Mouse (Mus musculus) hindbrain, embryonic 12.5 days (tissue): ENCODE results near the gene Zc3h15. TPM values are rescaled to one million over a fixed set of nuclear protein-coding genes. Genes with fewer than 3 reads are reported as not detected.
"Not testable (repeated sequence)": the region's sequence is repeated elsewhere in the genome, so short reads cannot be mapped to it uniquely, and the experiment has no call there.

Source experiments
- ATAC-seq: fragments of 200-750 bp; cut with Nextera tagmentation; 2 replicates; pipeline ENCODE4 v1.8.0; 2017; ENCODE audit warnings: moderate TSS enrichment; ENCODE audit not compliant: low FRiP score
- H3K27ac ChIP-seq: fragments of 300-500 bp; sonication (generic); 2 replicates; pipeline ENCODE4 v1.5.1; 2016; ENCODE audit warnings: mild to moderate bottlenecking
- H3K27me3 ChIP-seq: fragments of 300-500 bp; sonication (generic); 2 replicates; pipeline ENCODE4 v1.6.1; 2016; ENCODE audit warnings: mild to moderate bottlenecking
- H3K36me3 ChIP-seq: fragments of 300-500 bp; sonication (generic); 2 replicates; pipeline ENCODE4 v1.6.1; 2016; ENCODE audit warnings: mild to moderate bottlenecking
- H3K4me1 ChIP-seq: fragments of 300-500 bp; sonication (generic); 2 replicates; pipeline ENCODE4 v1.6.1; 2016
- H3K4me2 ChIP-seq: fragments of 300-500 bp; sonication (generic); replicated peaks from 2 replicates; pipeline ENCODE4 v1.6.1; 2016; ENCODE audit warnings: mild to moderate bottlenecking
- H3K4me3 ChIP-seq: fragments of 300-500 bp; sonication (generic); 2 replicates; pipeline ENCODE4 v1.5.1; 2016; ENCODE audit warnings: mild to moderate bottlenecking
- H3K9ac ChIP-seq: fragments of 300-500 bp; sonication (generic); 2 replicates; pipeline ENCODE4 v1.6.1; 2016; ENCODE audit warnings: mild to moderate bottlenecking, moderate library complexity
- H3K9me3 ChIP-seq: fragments of 300-500 bp; sonication (generic); replicated peaks from 2 replicates; pipeline ENCODE4 v1.6.1; 2016; ENCODE audit warnings: mild to moderate bottlenecking
- WGBS: fragments of 180-500 bp; shearing (Covaris S2); methylation state at CpG from one replicate; pipeline ENCODE4 v1.1.7; 2016; 5-methylcytosine and 5-hydroxymethylcytosine counted together
- polyA plus RNA-seq: library from polyadenylated mRNA; unstranded; fragments of >200 nt; fragmentation: Nextera tagmentation; extraction: Ambion mirVana; gene quantifications from 2 replicates; pipeline ENCODE4 v1.2.1, GENCODE M21; 2016

Gene Zc3h15
- polyA plus RNA-seq, 1 experiment from 2014 or later, result 180 TPM

DNA sequence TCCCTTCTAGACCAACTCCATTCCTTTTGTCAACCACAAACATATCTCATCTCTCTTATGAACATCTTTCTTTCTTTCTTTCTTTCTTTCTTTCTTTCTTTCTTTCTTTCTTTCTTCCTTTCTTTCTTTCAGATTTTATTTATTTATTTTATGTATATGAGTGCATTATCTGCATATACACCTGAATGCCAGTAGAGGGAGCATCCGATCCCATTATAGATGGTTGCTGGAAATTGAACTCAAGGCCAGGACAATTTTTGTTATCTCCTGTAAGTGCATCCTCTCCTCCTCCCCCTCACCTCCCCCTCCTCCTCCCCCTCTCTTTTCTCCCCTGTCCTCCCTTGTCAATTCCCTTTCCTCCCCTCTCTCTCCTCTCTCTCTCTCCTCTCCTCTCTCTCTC is 54.2 kb downstream of the Zc3h15 start:
- ATAC-seq, result no peak
- no peaks in the 10 kb centered on the region for H3K27me3 ChIP-seq
- H3K9me3 ChIP-seq, result no peaks in the 10 kb centered on the region
- no peak overlapping the region for H3K4me3 ChIP-seq
- 65% methylated on average over 1 of the region's 1 CpGs for WGBS
- H3K27ac ChIP-seq, result no peak overlapping the region
- no peak overlapping the region for H3K4me2 ChIP-seq
- H3K4me1 ChIP-seq, result no peaks in the 10 kb centered on the region
- no peak overlapping the region for H3K9ac ChIP-seq
- H3K36me3 ChIP-seq, result no peaks in the 10 kb centered on the region

DNA sequence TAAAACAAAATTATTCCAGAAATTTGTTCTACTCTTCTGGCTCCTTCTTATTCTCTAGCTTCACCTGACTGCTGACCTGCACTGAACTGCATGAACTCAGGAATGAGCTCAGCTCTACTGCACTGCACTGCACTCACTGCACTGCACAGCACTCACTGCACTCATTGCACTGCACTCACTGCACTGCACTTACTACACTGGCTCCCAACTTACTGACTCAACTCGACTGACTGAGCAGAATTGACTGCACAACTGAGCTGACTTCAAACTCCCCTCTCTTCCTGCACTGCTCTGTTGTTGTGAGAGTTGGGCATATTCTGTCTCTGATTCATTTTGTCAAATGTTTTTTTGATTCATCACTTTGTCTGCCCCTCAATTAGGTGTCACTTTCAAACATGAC is 55.1 kb downstream of the Zc3h15 start:
- Histone ChIP-seq H3K9ac (no peak overlapping the region), H3K27me3 (no peaks in the 10 kb centered on the region), H3K9me3 (no peaks in the 10 kb centered on the region), H3K36me3 (no peaks in the 10 kb centered on the region), H3K4me2 (no peak overlapping the region), H3K27ac (no peak overlapping the region), H3K4me3 (no peak overlapping the region), H3K4me1 (no peaks in the 10 kb centered on the region)
- ATAC-seq, result no peak
- 62% methylated on average over 1 of the region's 1 CpGs for WGBS

- Histone ChIP-seq H3K27ac (no peak overlapping the region), H3K27me3 (no peaks in the 10 kb centered on the region), H3K9ac (no peak overlapping the region), H3K4me2 (no peak overlapping the region), H3K4me3 (no peak overlapping the region), H3K9me3 (no peaks in the 10 kb centered on the region), H3K36me3 (no peaks in the 10 kb centered on the region), H3K4me1 (no peaks in the 10 kb centered on the region)
- no peak for ATAC-seq
- WGBS, result 84% methylated on average over 4 of the region's 4 CpGs
These were observed 56.4 kb downstream of the Zc3h15 start for GRCm38 (mm10) chr2:83700667-83701066.

GRCm38 (mm10) chr2:83702411-83702810 is 58.2 kb downstream of the Zc3h15 start:
- Histone ChIP-seq H3K4me2 (no peak overlapping the region), H3K9me3 (no peaks in the 10 kb centered on the region), H3K27me3 (no peaks in the 10 kb centered on the region), H3K4me3 (no peak overlapping the region), H3K36me3 (no peaks in the 10 kb centered on the region), H3K27ac (no peak overlapping the region), H3K9ac (no peak overlapping the region), H3K4me1 (no peaks in the 10 kb centered on the region)
- no peak for ATAC-seq
- 91% methylated on average over 7 of the region's 7 CpGs for WGBS

- Histone ChIP-seq H3K36me3 (no peaks in the 10 kb centered on the region), H3K4me1 (no peaks in the 10 kb centered on the region), H3K4me3 (no peak overlapping the region), H3K27ac (no peak overlapping the region), H3K9ac (no peak overlapping the region), H3K4me2 (no peak overlapping the region), H3K9me3 (no peaks in the 10 kb centered on the region), H3K27me3 (no peaks in the 10 kb centered on the region)
- no peak for ATAC-seq
- 83% methylated on average over 9 of the region's 9 CpGs for WGBS
These were observed 61.4 kb downstream of the Zc3h15 start for GRCm38 (mm10) chr2:83705580-83706158.

DNA sequence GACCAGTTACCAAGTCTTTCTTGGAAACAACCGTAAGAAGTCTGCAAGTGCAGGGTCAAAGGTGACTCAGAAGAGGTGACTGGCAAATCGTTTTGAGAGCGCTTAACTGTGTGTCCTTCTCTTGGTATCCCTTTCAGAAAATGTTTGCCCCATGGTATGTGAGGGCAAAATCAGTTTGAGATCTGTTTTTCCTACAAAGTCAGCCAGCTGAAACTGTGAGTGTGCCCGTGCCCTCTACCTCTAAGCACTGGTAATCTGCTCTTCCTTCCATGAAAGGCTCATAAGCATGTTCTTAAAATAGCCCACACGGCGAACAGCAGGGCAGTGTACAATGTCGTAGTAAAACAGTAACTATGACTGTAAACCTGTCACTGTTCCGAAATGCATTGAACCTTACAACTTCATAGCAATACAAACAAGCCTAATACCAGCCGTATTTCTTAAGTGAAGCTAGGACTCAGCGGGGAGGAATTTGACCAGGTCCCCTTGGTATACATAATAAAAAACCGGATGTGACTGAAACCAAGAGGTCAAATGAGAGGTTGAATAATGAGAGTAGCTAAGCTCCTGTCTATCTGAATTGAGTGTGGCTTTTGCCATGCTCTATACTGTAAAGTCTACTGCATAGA is 65.8 kb downstream of the Zc3h15 start:
- H3K9ac ChIP-seq, result no peak overlapping the region
- no peaks in the 10 kb centered on the region for H3K27me3 ChIP-seq
- 65% methylated on average over 11 of the region's 11 CpGs for WGBS

DNA sequence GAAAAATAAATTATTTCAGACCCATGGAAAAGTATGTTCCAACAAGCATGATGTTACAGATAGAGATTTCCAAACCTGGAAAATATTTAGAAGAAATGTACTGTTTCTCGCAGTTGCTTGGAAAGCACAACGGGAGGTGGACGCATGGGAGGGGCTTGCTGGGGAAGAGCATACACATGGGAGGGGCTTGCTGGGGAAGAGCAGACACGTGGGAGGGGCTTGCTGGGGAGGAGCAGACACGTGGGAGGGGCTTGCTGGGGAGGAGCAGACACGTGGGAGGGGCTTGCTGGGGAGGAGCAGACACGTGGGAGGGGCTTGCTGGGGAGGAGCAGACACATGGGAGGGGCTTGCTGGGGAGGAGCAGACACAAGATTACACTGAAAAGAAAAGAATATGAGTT is 69.0 kb downstream of the Zc3h15 start:
- H3K9me3 ChIP-seq, H3K9ac ChIP-seq, H3K27ac ChIP-seq, ATAC-seq, H3K4me2 ChIP-seq, H3K27me3 ChIP-seq, H3K4me1 ChIP-seq, H3K4me3 ChIP-seq, H3K36me3 ChIP-seq: not testable (repeated sequence)
- WGBS, result 70% methylated on average over 7 of the region's 7 CpGs

More for the DNA sequence above, 65.8 kb downstream of the Zc3h15 start:
- no peaks in the 10 kb centered on the region for H3K36me3 ChIP-seq
- no peak overlapping the region for H3K27ac ChIP-seq
- no peaks in the 10 kb centered on the region for H3K4me1 ChIP-seq
- no peak overlapping the region for H3K4me3 ChIP-seq
- no peak for ATAC-seq
- no peaks in the 10 kb centered on the region for H3K9me3 ChIP-seq
- H3K4me2 ChIP-seq, result no peak overlapping the region

GRCm38 (mm10) chr2:83713946-83714345 is 69.7 kb downstream of the Zc3h15 start:
- no peaks in the 10 kb centered on the region for H3K27me3 ChIP-seq
- H3K4me2 ChIP-seq, result no peak overlapping the region
- no peak overlapping the region for H3K9ac ChIP-seq
- no peak overlapping the region for H3K27ac ChIP-seq
- no peaks in the 10 kb centered on the region for H3K4me1 ChIP-seq
- no peaks in the 10 kb centered on the region for H3K36me3 ChIP-seq
- 82% methylated on average over 5 of the region's 5 CpGs for WGBS
- ATAC-seq, result no peak
- H3K9me3 ChIP-seq, result no peaks in the 10 kb centered on the region
- no peak overlapping the region for H3K4me3 ChIP-seq

Other genes starting within 250 kb of the Zc3h15 start
- 55.4 and 59.7 TPM in 2 replicates for gene Itgav, start 80.0 kb downstream of the Zc3h15 start, polyA plus RNA-seq
- gene Fam171b, start 168.2 kb downstream of the Zc3h15 start, polyA plus RNA-seq, result 53.2 and 55.9 TPM in 2 replicates